Mouse (Mus musculus) lung, adult 2 months (tissue): ENCODE results near the gene Aunip. TPM values are rescaled to one million over a fixed set of nuclear protein-coding genes. Genes with fewer than 3 reads are reported as not detected.
A peak's percentile ranks its signal among the peaks of the same experiment; 100 is the strongest.
"Not testable (repeated sequence)": the region's sequence is repeated elsewhere in the genome, so short reads cannot be mapped to it uniquely, and the experiment has no call there.

Experiments
- DNase-seq: peaks from one replicate; pipeline ENCODE4 v3.0.0; 2022
- H3K4me1 ChIP-seq: fragments of 200-500 bp; 2 replicates; pipeline ENCODE4 v1.6.1; 2011; ENCODE audit warnings: low read length; ENCODE audit not compliant: control insufficient read depth, insufficient read depth
- H3K4me3 ChIP-seq: fragments of 200-500 bp; replicated peaks from 2 replicates; pipeline ENCODE3; 2011; ENCODE audit warnings: low read depth, mild to moderate bottlenecking, control low read depth, low read length; ENCODE audit errors: extremely low read depth
- CTCF ChIP-seq: fragments of 200-500 bp; IDR thresholded peaks from 2 replicates; pipeline ENCODE4 v1.5.1; 2011; ENCODE audit warnings: mild to moderate bottlenecking, low read length, control low read depth; ENCODE audit not compliant: insufficient read depth
- POLR2A ChIP-seq: fragments of 200-500 bp; IDR thresholded peaks from 2 replicates; pipeline ENCODE4 v1.6.1; 2011; ENCODE audit warnings: low read depth, mild to moderate bottlenecking, control low read depth, low read length, borderline replicate concordance; ENCODE audit errors: extremely low read depth
- whole genome bisulfite sequencing: fragments of 180-500 bp; shearing (Covaris S2); methylation state at CpG from one replicate; pipeline ENCODE4 v1.1.7; 2018; 5-methylcytosine and 5-hydroxymethylcytosine counted together
- polyA plus RNA-seq: library from polyadenylated mRNA; depleted of rRNA; stranded (reverse); fragments of >200 nt; gene quantifications from 2 replicates; pipeline ENCODE4 v1.2.3, GENCODE M21; 2012

Aunip gene
- polyA plus RNA-seq, 1 experiment = not detected

DNA sequence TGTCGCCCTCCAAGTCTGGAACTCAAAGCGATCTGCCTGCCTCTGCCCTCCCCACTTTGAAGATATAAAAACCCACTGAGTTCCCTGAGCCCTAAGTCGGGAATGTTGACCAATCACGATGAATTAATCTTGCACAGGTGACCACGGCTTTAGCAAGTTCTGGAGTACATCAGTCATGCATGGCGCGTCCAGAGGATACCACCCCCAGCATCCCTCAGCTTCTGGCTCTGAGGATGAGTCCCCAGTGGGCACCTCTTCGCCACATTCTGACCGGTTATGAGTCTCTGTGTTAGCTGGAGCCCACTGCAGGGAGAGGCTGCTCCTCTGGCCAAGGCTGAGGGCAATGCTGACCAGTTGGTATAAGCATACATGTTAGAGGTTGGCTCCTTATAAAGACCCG is 26.6 kb upstream of the Aunip start:
- Histone ChIP-seq H3K4me3 (no peak overlapping the region), H3K4me1 (peaks cover 4% of the 10 kb centered on the region)
- DNase-seq = no peak
- TF ChIP-seq CTCF = no peak
- no peak for TF ChIP-seq POLR2A
- 76% methylated on average over 10 of the region's 10 CpGs for WGBS

DNA sequence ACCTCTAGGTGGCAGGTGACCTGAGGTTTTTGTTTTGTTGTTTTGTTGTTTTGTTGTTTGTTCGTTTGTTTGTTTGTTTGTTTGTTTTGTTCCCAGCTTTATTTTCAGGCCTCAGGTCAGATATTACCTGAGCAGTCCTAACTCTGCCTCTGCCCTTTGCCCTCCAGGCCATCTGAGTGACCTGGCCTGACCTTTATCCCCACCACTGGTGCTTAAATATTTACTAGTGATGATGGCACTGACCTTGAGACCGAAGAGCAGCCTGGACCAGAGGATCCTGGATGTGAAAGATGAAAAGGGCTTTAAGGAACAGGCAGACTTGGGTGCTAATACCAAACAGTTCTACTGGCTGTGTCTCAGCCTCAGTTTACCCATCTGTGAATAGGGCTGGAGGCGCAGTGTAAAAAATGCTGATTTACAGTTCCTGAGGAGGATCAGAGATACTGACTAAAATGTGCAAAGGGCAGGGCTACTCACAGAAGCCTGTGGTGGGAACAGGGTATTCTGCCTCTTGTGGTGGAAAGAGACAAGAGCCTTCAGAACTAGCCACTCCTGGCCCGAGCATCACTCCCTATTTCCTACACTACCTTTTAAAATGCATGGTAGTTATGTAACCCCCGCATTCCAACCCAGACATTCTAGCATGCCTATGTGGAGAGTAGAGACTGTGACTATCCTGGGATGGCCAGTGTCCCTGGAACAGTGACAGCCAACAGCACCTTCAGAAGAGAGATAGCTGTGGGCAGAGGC is 25.5 kb upstream of the Aunip start:
- DNase-seq = no peak
- WGBS = 86% methylated on average over 5 of the region's 5 CpGs
- H3K4me1 ChIP-seq = peaks cover 6% of the 10 kb centered on the region
- TF ChIP-seq CTCF = no peak
- TF ChIP-seq POLR2A = no peak
- H3K4me3 ChIP-seq = no peak overlapping the region

DNA sequence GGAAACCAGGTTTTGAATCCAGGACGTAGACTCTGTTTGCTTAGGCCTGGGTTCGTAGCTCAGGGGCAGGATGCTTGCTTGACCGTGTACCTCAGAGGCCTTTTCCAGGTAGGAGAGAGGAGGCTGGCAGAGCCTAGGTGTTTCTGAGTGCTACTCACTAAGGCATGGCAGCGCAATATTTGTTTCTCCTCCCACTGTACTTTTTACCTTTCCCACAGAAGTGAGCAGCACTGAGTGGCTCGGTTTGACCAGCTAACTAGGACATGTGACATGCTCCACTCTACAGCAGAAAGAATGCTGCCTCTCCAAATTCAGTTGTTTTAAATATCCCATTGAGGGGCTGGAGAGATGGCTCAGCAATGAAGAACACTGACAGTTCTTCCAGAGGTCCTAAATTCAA is 22.6 kb upstream of the Aunip start:
- WGBS = 78% methylated on average over 5 of the region's 5 CpGs
- Histone ChIP-seq H3K4me3 (no peak overlapping the region), H3K4me1 (peaks cover 4% of the 10 kb centered on the region)
- TF ChIP-seq CTCF (no peak), POLR2A (peak; percentile 22; the same call in 1 of the 2 replicates)
- DNase-seq = no peak

DNA sequence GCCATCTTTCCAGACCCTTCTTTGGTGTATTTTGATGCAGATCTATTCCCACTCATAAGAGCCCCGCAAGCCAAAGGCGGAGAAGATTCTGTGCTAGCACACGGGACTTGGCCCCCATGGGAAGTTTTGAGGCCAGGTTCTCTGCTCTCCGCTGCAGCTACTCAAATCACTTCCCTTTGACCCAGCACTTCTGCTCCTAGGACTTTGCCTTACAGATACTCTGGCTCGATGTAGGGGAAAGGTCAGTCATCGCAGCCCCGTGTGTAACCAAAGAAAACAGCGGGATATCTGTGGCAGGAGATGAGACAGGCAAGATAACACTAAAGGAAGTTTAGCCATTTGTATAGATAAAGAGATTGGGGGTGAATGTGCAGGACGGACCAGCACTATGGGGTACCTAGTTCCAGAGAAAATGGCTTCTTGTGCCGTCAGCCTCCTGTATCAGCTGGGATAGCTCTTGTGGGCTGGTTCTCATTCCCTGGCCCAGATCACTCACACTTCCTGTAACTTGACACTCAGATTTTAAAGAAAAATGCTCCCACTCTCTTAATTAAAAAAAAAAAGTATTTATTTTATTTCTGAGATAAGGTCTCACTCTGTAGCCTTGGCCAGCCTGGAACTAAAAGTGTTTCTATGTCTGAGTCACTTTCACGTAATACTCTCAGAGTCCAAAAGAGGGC is 20.7 kb upstream of the Aunip start:
- TF ChIP-seq POLR2A (no peak), CTCF (no peak)
- 56% methylated on average over 11 of the region's 11 CpGs for WGBS
- DNase-seq = no peak
- Histone ChIP-seq H3K4me3 (no peak overlapping the region), H3K4me1 (peaks cover 9% of the 10 kb centered on the region)

DNA sequence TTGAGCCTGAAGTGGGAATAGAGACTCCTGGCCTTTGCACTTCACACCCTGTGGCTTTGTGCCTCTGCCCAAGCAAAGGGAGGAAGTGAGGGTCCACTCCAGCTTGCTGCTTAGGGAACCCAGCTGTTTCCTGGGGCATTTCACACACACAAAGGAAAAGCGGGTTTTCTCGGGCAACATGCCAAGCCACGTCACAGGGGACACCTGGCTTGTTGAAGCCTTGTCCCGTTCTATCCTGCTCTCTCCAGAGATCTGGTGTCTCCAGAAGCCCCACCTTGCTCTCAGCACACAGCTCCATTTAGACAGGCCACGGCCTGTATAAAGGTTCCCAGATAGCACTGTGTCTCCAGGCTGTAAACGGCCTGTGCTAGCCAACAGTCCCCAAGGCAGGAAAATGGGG is 19.1 kb upstream of the Aunip start:
- peaks cover 23% of the 10 kb centered on the region for H3K4me1 ChIP-seq
- H3K4me3 ChIP-seq = no peak overlapping the region
- 44% methylated on average over 6 of the region's 6 CpGs for WGBS
- no peak for DNase-seq
- TF ChIP-seq CTCF = no peak
- no peak for TF ChIP-seq POLR2A

DNA sequence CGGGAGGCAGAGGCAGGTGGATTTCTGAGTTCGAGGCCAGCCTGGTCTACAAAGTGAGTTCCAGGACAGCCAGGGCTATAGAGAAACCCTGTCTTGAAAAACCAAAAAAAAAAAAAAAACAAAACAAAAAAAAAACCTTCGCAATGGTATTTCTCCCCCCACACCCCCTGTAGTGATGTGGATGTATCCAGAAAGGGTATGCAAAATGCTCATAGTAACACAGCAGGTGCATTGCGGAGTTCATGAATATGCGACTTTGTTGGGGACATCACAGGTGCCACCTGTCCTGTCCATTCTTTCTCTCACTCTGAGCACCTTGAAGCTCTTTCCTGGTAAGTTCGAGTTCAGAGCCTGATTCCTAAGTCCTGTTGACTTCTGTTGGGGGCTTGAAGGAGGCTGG is 16.6 kb upstream of the Aunip start:
- WGBS = 98% methylated on average over 6 of the region's 6 CpGs
- not testable (repeated sequence) for H3K4me3 ChIP-seq, DNase-seq
- H3K4me1 ChIP-seq = peaks cover 23% of the 10 kb centered on the region

DNA sequence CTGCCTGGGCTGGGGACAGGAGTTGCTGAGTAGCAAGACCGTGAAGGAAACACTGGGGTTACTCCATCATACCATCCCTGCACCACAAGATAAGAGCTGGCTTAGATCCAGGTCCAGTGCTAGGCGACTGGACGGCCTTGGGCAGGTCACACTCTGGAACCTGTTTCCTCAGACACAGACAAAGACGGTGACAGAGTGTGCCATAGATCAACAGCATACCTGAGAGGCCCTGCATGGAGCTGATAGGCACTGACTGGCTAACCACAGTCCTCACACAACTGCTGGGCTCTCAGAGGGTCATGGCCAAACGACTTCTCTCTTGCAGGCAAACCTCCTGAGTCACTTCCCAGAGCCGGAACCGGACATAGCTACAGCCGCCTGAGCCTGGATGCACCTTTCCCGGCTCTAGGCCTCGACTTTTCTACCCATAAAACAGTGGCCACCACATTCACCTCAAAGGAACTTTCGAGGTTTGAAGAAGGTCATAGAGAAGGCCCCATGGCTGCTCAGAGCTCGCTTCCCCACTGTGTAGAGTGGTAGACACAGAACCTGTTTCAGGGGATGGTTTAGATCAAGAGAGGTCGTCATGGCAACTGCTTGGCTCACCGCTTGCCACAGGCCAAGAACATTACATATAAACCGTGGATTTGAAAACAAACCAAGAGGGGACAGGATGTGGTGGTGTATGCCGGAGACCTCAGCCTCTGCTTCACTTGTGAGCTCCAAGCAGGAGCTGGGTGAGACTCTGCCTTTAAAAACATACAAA is 15.8 kb upstream of the Aunip start:
- TF ChIP-seq POLR2A (no peak), CTCF (no peak)

DNA sequence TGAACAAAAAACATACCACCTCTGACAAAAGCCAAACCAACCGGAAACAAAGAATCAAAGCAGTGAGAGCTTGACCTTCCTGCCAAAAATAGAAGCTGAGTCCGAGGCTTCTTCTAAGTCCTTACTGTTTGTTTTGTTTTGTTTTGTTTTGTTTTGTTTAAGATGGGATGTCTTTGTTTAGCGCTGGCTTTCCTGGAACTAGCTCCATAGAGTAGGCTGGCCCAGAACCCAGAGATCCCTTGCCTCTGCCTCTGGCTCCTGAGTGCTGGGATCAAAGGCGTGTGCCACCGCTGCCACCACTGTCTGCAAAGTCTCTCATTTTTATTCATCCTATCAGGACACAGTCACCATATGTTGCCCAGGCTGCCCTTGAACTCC is 15.3 kb upstream of the Aunip start:
- 39% methylated on average over 5 of the region's 5 CpGs for WGBS
- DNase-seq = no peak

More for the DNA sequence above, 15.8 kb upstream of the Aunip start:
- 25% methylated on average over 16 of the region's 16 CpGs for WGBS
- DNase-seq = no peak
- peaks cover 21% of the 10 kb centered on the region for H3K4me1 ChIP-seq
- H3K4me3 ChIP-seq = no peak overlapping the region

DNA sequence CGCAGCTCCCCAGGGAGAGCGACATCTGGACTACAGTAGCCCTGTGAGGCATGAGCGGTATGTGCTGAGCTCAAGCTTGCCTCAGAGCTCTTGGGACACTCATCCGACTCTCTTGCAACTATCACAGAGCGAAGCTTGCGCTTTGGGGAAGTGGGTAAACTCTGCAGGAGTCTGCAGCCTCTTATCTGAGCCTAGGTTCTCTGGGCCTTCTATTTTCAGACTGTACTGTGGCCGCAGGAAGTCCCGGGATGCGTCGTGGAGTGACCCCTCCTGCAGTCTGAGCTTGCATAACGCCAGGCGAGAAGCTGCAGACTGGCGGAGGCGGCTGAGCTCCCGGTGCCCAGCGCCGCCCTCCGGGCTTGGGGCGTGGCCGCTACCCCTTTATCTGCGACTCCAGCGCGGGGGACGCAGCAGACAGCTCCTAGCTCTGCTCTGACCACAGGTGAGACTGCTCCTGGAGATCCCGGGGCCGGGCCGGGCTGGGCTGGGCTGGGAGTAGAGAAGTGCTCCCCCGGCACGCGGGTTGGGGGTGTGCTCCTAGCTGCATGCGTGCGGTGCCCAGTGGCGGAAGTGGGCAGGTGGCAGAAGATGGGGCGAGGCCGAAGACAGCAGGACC is 14.1 kb upstream of the Aunip start, which contains the start of gene Paqr7:
Gene Paqr7, plus strand, starts transcription at position 103 of the 616 bp plus-strand sequence.
- 1% methylated on average over 35 of the region's 35 CpGs for WGBS
- H3K4me1 ChIP-seq = peaks cover 21% of the 10 kb centered on the region
- peak; percentile 83 for TF ChIP-seq POLR2A
- no peak for TF ChIP-seq CTCF
- peak; percentile 87 for DNase-seq
- peak within 1 kb of the TSS; percentile 86 for H3K4me3 ChIP-seq

More for the DNA sequence above, 15.3 kb upstream of the Aunip start:
- H3K4me3 ChIP-seq = no peak overlapping the region
- TF ChIP-seq CTCF (no peak), POLR2A (no peak)
- peaks cover 21% of the 10 kb centered on the region for H3K4me1 ChIP-seq
